Mouse (Mus musculus) megakaryocyte, embryonic 14.5 days (primary cell): Measurements from ENCODE around the gene Fam183b.

Experiments
- FLI1 ChIP-seq: IDR thresholded peaks from 2 replicates; pipeline ENCODE4 v1.6.1; 2012; ENCODE audit warnings: low read length, inconsistent platforms, mixed read lengths
- GATA1 ChIP-seq: IDR thresholded peaks from 3 replicates; pipeline ENCODE4 v1.6.1; 2012; ENCODE audit warnings: mixed read lengths, low read length, inconsistent platforms, borderline replicate concordance

DNA sequence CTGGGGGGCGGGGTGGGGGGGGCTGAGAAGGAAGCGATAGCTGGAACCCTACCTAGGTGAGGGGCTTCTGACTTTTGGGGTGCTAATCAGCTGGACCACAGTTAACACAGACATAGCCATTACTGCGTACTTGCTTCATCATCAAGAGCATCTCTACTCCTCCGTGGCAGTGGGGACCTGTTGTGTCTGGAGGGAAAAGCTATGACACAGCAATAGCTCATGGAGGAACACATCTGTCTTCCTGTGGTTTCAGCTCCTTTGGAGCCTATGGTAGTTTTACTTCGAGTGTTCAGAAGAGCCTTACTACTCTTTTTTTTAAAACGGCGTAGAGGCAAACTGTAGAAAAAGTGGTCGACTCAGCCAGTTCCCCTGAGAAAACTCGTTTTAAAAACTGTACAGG, 45.9 kb upstream of the Fam183b start:
- no peak for TF ChIP-seq GATA1
- TF ChIP-seq FLI1 = no peak
